Mouse (Mus musculus) MEL (cell line): ENCODE results near the gene Pde8a. TPM values are rescaled to one million over a fixed set of nuclear protein-coding genes. Genes with fewer than 3 reads are reported as not detected.

Experiments used
- DNase-seq: peaks from one replicate; pipeline ENCODE4 v3.0.0; 2011; ENCODE audit warnings: low read depth, low spot score
- H3K27ac ChIP-seq: 2 replicates; pipeline ENCODE4 v1.5.1; 2012; ENCODE audit warnings: low read depth, mild to moderate bottlenecking, control low read depth, low read length, moderate library complexity; ENCODE audit not compliant: control insufficient read depth
- H3K27me3 ChIP-seq, 2 experiments: fragments of 150-350 bp in 1 of 2; sonication (generic) in 1 of 2; 2 replicates each; pipeline ENCODE4 v1.6.1; 2012; ENCODE audit warnings: low read length in 2 of 2, mild to moderate bottlenecking in 2 of 2, improper control_type of control experiment in 1 of 2, moderate library complexity in 1 of 2; ENCODE audit not compliant: insufficient read depth in 2 of 2, control insufficient read depth in 1 of 2
- H3K36me3 ChIP-seq, 2 experiments: 2 replicates each; pipeline ENCODE4 v1.6.1; 2012 to 2014; ENCODE audit warnings: low read length in 2 of 2, improper control_type of control experiment in 1 of 2, inconsistent platforms in 1 of 2, mild to moderate bottlenecking in 1 of 2; ENCODE audit not compliant: insufficient read depth in 2 of 2, control insufficient read depth in 1 of 2
- H3K4me1 ChIP-seq, 2 experiments: fragments of 150-350 bp in 1 of 2; sonication (generic) in 1 of 2; 2 replicates each; pipeline ENCODE4 v1.6.1; 2012; ENCODE audit warnings: low read length in 2 of 2, improper control_type of control experiment in 1 of 2, mild to moderate bottlenecking in 1 of 2; ENCODE audit not compliant: insufficient read depth in 2 of 2, control insufficient read depth in 1 of 2
- H3K4me3 ChIP-seq, 2 experiments: fragments of 150-350 bp in 1 of 2; sonication (generic) in 1 of 2; 2 replicates each; pipeline ENCODE4 v1.5.1; 2012; ENCODE audit warnings: low read depth in 2 of 2, low read length in 2 of 2, mild to moderate bottlenecking in 2 of 2, moderate library complexity in 2 of 2, control low read depth in 1 of 2, improper control_type of control experiment in 1 of 2; ENCODE audit not compliant: control insufficient read depth in 1 of 2, insufficient read depth in 1 of 2
- H3K79me2 ChIP-seq: 2 replicates; pipeline ENCODE4 v1.6.1; 2012; ENCODE audit warnings: mild to moderate bottlenecking, low read length, moderate library complexity; ENCODE audit not compliant: control insufficient read depth, poor library complexity, insufficient read depth
- H3K9ac ChIP-seq: 2 replicates; pipeline ENCODE4 v1.6.1; 2012; ENCODE audit warnings: low read depth, mild to moderate bottlenecking, control low read depth, low read length, moderate library complexity; ENCODE audit not compliant: control insufficient read depth, poor library complexity, severe bottlenecking
- H3K9me3 ChIP-seq: fragments of 150-350 bp; sonication (generic); replicated peaks from 2 replicates; pipeline ENCODE4 v1.6.1; 2012; ENCODE audit warnings: mild to moderate bottlenecking, low read length, improper control_type of control experiment, moderate library complexity; ENCODE audit not compliant: insufficient read depth
- CHD1 ChIP-seq: IDR thresholded peaks from 2 replicates; pipeline ENCODE4 v1.6.1; 2012; ENCODE audit warnings: low read depth, mild to moderate bottlenecking, inconsistent platforms, low read length, improper control_type of control experiment
- ETS1 ChIP-seq: IDR thresholded peaks from 2 replicates; pipeline ENCODE4 v1.6.1; 2012; ENCODE audit warnings: low read depth, mild to moderate bottlenecking, inconsistent platforms, low read length, improper control_type of control experiment, moderate library complexity
- GATA1 ChIP-seq: IDR thresholded peaks from 2 replicates; pipeline ENCODE4 v1.6.1; 2011; ENCODE audit warnings: low read depth, low read length, improper control_type of control experiment
- KAT2A ChIP-seq: conservative IDR thresholded peaks from 2 replicates; pipeline ENCODE4 v1.6.1; 2012; ENCODE audit warnings: low read depth, low read length, improper control_type of control experiment, inconsistent platforms
- MAFK ChIP-seq: IDR thresholded peaks from 2 replicates; pipeline ENCODE4 v1.6.1; 2011; ENCODE audit warnings: low read depth, mild to moderate bottlenecking, low read length, improper control_type of control experiment, borderline replicate concordance
- MAX ChIP-seq: IDR thresholded peaks from 2 replicates; pipeline ENCODE4 v1.6.1; 2011; ENCODE audit warnings: low read length, improper control_type of control experiment
- MAZ ChIP-seq: IDR thresholded peaks from 2 replicates; pipeline ENCODE4 v1.6.1; 2012; ENCODE audit warnings: low read depth, mild to moderate bottlenecking, inconsistent platforms, low read length, improper control_type of control experiment
- MEF2A ChIP-seq: IDR thresholded peaks from 2 replicates; pipeline ENCODE4 v1.6.1; 2014; ENCODE audit warnings: low read depth, mild to moderate bottlenecking, inconsistent platforms, low read length, improper control_type of control experiment; ENCODE audit not compliant: poor library complexity, insufficient replicate concordance, severe bottlenecking; ENCODE audit errors: extremely low read depth
- MXI1 ChIP-seq: IDR thresholded peaks from 2 replicates; pipeline ENCODE4 v1.6.1; 2011; ENCODE audit warnings: mild to moderate bottlenecking, low read depth, low read length, improper control_type of control experiment
- MYC ChIP-seq: IDR thresholded peaks from 2 replicates; pipeline ENCODE4 v1.6.1; 2011; ENCODE audit warnings: low read depth, mild to moderate bottlenecking, low read length, improper control_type of control experiment, moderate library complexity
- NELFE ChIP-seq: IDR thresholded peaks from 2 replicates; pipeline ENCODE4 v1.6.1; 2011; ENCODE audit warnings: low read depth, low read length, improper control_type of control experiment
- POLR2AphosphoS2 ChIP-seq: IDR thresholded peaks from 2 replicates; pipeline ENCODE4 v1.6.1; 2011; ENCODE audit warnings: low read length, improper control_type of control experiment
- RAD21 ChIP-seq: IDR thresholded peaks from 2 replicates; pipeline ENCODE4 v1.6.1; 2011; ENCODE audit warnings: mild to moderate bottlenecking, low read depth, low read length, improper control_type of control experiment
- RCOR1 ChIP-seq: IDR thresholded peaks from 2 replicates; pipeline ENCODE4 v1.6.1; 2012; ENCODE audit warnings: low read depth, mild to moderate bottlenecking, inconsistent platforms, low read length, improper control_type of control experiment
- SIN3A ChIP-seq: IDR thresholded peaks from 2 replicates; pipeline ENCODE4 v1.6.1; 2012; ENCODE audit warnings: low read length, improper control_type of control experiment, inconsistent platforms
- SMC3 ChIP-seq: IDR thresholded peaks from 2 replicates; pipeline ENCODE4 v1.6.1; 2011; ENCODE audit warnings: low read depth, low read length, improper control_type of control experiment
- TCF12 ChIP-seq: IDR thresholded peaks from 2 replicates; pipeline ENCODE4 v1.6.1; 2014; ENCODE audit warnings: low read depth, mild to moderate bottlenecking, inconsistent platforms, low read length, improper control_type of control experiment, moderate library complexity
- USF1 ChIP-seq: IDR thresholded peaks from 2 replicates; pipeline ENCODE4 v1.6.1; 2014; ENCODE audit warnings: low read depth, mild to moderate bottlenecking, inconsistent platforms, low read length, improper control_type of control experiment, moderate library complexity
- USF2 ChIP-seq, 2 experiments: IDR thresholded peaks; 2 replicates each; pipeline ENCODE4 v1.6.1; 2011 to 2012; ENCODE audit warnings: improper control_type of control experiment in 2 of 2, low read length in 2 of 2, borderline replicate concordance in 1 of 2, inconsistent platforms in 1 of 2, low read depth in 1 of 2, mild to moderate bottlenecking in 1 of 2; ENCODE audit not compliant: insufficient read depth in 1 of 2
- ZC3H11A ChIP-seq: IDR thresholded peaks from 2 replicates; pipeline ENCODE4 v1.6.1; 2012; ENCODE audit warnings: low read depth, mild to moderate bottlenecking, inconsistent platforms, low read length, improper control_type of control experiment
- ZKSCAN1 ChIP-seq: IDR thresholded peaks from 2 replicates; pipeline ENCODE4 v1.6.1; 2012; ENCODE audit warnings: low read depth, mild to moderate bottlenecking, inconsistent platforms, low read length, improper control_type of control experiment, moderate library complexity
- ZMIZ1 ChIP-seq: IDR thresholded peaks from 2 replicates; pipeline ENCODE4 v1.6.1; 2012; ENCODE audit warnings: low read depth, mild to moderate bottlenecking, inconsistent platforms, low read length, improper control_type of control experiment, moderate library complexity
- ZNF384 ChIP-seq: IDR thresholded peaks from 2 replicates; pipeline ENCODE4 v1.6.1; 2012; ENCODE audit warnings: low read depth, mild to moderate bottlenecking, inconsistent platforms, low read length, improper control_type of control experiment
- polyA plus RNA-seq, 2 experiments: library from polyadenylated mRNA; stranded (reverse) in 1 of 2; unstranded in 1 of 2; fragments of >175 nt in 1 of 2; fragments of >200 nt in 1 of 2; gene quantifications; 2 replicates each; pipeline versions ENCODE4 v1.2.1 to v1.2.4; 2012; ENCODE audit warnings: low replicate concordance in 2 of 2, low read depth in 1 of 2; ENCODE audit not compliant: insufficient read length in 2 of 2, insufficient read depth in 1 of 2, missing spikeins in 1 of 2
- total RNA-seq: library from RNA; depleted of rRNA; stranded (reverse); fragments of 300-350 nt; gene quantifications from 2 replicates; pipeline ENCODE4 v1.2.3, GENCODE M21; 2012

The Pde8a gene
- total and polyA plus RNA-seq, 3 experiments, result 0.11 TPM; not detected in 2

DNA sequence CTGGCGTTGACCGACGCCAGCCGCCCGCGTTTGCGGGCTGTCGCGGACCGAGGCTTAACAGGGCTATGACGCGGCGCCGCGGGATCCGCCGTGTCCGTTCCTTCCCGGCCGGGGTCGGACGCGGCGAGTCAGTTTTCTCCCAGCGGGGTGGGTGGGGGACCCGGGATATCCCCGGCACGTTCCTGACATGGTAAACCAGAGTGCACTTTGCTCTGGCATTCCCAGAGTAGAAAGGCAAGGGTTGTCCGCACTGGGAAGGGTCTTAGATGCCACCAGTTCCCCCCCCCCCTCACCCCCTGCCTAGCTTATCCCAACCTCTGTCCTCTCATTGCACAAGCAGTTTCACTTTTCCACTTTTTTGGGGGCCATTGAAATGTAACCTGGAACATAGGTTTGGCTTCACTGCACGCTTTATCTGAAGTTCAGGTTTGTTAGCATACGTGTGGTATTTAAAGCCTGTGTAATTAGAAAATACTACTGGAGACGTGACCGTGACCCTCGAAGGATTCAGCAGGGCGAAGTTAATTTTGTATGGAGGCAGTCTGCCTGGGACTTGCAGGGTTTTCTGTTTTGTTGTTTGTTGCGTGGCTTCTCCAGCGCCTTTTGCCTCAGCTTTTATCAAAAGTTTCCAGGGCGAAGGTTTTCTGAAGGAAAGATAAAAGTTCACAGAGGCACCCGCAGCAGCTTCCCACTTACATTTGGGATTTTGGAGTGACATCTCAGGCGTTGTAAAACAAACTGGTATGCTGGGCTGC lies 934 bp downstream of the Pde8a start:
- Histone ChIP-seq H3K9me3 (no peaks in the 10 kb centered on the region), H3K9ac (no peak overlapping the region), H3K27ac (no peak overlapping the region), H3K27me3 (peaks cover 0 to 7% of the 10 kb centered on the region in 2 experiments; a peak in 2 of 4 replicates), H3K4me1 (no peaks in the 10 kb centered on the region), H3K4me3 (no peak overlapping the region), H3K79me2 (no peaks in the 10 kb centered on the region), H3K36me3 (no peaks in the 10 kb centered on the region)
- TF ChIP-seq SMC3 (no peak), CHD1 (no peak), MAZ (no peak), MXI1 (no peak), NELFE (no peak), USF2 (IDR thresholded peaks at IDR 0.05; ENCODE audit: borderline replicate concordance in 1 of 2, insufficient read depth in 1 of 2, low read depth in 1 of 2, low read length in 2 of 2) (no peak), MEF2A (no peak), ZMIZ1 (no peak), SIN3A (no peak), ZC3H11A (no peak), RAD21 (no peak), MAFK (no peak), ZNF384 (no peak), POLR2AphosphoS2 (no peak)
- DNase-seq, result no peak

DNA sequence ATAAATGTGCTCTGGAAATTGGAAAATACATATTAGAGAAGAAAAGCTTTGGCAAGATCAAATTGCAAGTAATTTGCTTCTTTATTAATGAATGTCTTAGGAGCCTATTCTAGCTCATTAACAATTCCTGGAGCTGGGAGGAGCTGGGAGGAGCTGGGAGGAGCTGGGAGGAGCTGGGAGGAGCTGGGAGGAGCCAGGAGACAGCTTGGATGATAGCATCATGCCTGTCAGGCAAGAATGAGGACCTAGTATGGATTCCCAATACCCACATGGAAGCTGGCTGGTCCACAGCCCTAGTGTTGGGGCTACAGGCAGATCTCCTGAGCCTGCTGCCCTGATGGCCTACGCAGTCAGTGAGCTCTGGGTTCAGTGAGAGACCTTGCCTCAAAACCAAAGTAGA lies 2.6 kb downstream of the Pde8a start:
- Histone ChIP-seq H3K9me3 (no peaks in the 10 kb centered on the region), H3K9ac (no peak overlapping the region), H3K27ac (no peak overlapping the region), H3K4me1 (no peaks in the 10 kb centered on the region), H3K27me3 (peaks cover 0 to 7% of the 10 kb centered on the region in 2 experiments; a peak in 2 of 4 replicates), H3K4me3 (no peak overlapping the region), H3K79me2 (no peaks in the 10 kb centered on the region), H3K36me3 (no peaks in the 10 kb centered on the region)
- no peak for DNase-seq
- TF ChIP-seq ZKSCAN1, result no peak
- TF ChIP-seq KAT2A, result no peak
- no peak for TF ChIP-seq ETS1
- TF ChIP-seq RCOR1, result no peak
- TF ChIP-seq MAZ, result no peak
- TF ChIP-seq MYC, result no peak
- no peak for TF ChIP-seq TCF12
- TF ChIP-seq USF2 (IDR thresholded peaks at IDR 0.05; ENCODE audit: borderline replicate concordance in 1 of 2, insufficient read depth in 1 of 2, low read depth in 1 of 2, low read length in 2 of 2), result no peak
- no peak for TF ChIP-seq USF1
- TF ChIP-seq MAX, result no peak
- no peak for TF ChIP-seq MXI1
- no peak for TF ChIP-seq GATA1
